Mouse (Mus musculus) forebrain, embryonic 16.5 days (tissue): ENCODE results near the gene Ppp3cb. TPM values are rescaled to one million over a fixed set of nuclear protein-coding genes. Genes with fewer than 3 reads are reported as not detected.

Experiments
- ATAC-seq: fragments of 200-750 bp; cut with Nextera tagmentation; 2 replicates; pipeline ENCODE4 v1.8.0; 2017; ENCODE audit warnings: mild to moderate bottlenecking, moderate library complexity
- H3K27ac ChIP-seq: fragments of 300-500 bp; sonication (generic); 2 replicates; pipeline ENCODE4 v1.5.1; 2014; ENCODE audit warnings: low read length, control low read depth
- H3K27me3 ChIP-seq: fragments of 300-500 bp; sonication (generic); replicated peaks from 2 replicates; pipeline ENCODE4 v1.6.1; 2014; ENCODE audit warnings: low read length; ENCODE audit not compliant: control insufficient read depth, insufficient read depth
- H3K36me3 ChIP-seq: fragments of 300-500 bp; sonication (generic); 2 replicates; pipeline ENCODE4 v1.6.1; 2014; ENCODE audit not compliant: control insufficient read depth, insufficient read depth
- H3K4me1 ChIP-seq: fragments of 300-500 bp; sonication (generic); replicated peaks from 2 replicates; pipeline ENCODE4 v1.6.1; 2014; ENCODE audit warnings: low read length; ENCODE audit not compliant: control insufficient read depth, insufficient read depth
- H3K4me2 ChIP-seq: fragments of 300-500 bp; sonication (generic); 2 replicates; pipeline ENCODE4 v1.6.1; 2014; ENCODE audit warnings: mild to moderate bottlenecking, low read length, control low read depth
- H3K4me3 ChIP-seq: fragments of 300-500 bp; sonication (generic); replicated peaks from 2 replicates; pipeline ENCODE4 v1.5.1; 2014; ENCODE audit warnings: mild to moderate bottlenecking, low read length, control low read depth
- H3K9ac ChIP-seq: fragments of 300-500 bp; sonication (generic); replicated peaks from 2 replicates; pipeline ENCODE4 v1.6.1; 2014; ENCODE audit warnings: low read depth, low read length, control low read depth
- H3K9me3 ChIP-seq: fragments of 300-500 bp; sonication (generic); 2 replicates; pipeline ENCODE4 v1.6.1; 2016; ENCODE audit warnings: low read length; ENCODE audit not compliant: control insufficient read depth
- WGBS: fragments of 180-500 bp; shearing (Covaris S2); extraction: QIAGEN DNeasy Blood & Tissue Kit; methylation state at CpG from one replicate; pipeline ENCODE4 v1.1.7; 2014; 5-methylcytosine and 5-hydroxymethylcytosine counted together
- polyA plus RNA-seq: library from polyadenylated mRNA; unstranded; fragments of >200 nt; fragmentation: Nextera tagmentation; extraction: Ambion mirVana; gene quantifications from 2 replicates; pipeline ENCODE4 v1.2.1, GENCODE M21; 2015

Gene Ppp3cb
- polyA plus RNA-seq, 1 experiment from 2014 or later = 94.7 TPM

DNA sequence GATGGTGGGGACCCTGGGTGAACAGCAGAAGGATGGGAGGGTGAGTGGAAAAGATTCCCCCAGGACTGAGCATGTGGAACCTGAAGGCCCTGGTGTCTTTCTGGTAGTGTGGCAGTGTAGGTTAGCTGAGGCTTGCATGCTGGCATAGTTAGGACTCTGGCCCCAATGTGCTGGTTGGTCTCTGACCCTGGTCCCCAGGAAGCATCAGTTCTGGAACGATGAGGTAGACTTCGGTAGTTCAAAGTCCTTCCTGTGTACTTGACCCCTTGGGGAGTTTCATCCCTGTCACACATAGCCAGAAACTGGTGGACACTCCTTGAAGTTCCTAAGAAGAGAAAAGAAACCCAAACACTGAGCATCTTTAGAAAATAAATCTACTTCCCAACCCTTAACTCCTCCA lies 3.8 kb upstream of the Ppp3cb start:
- peaks cover 13% of the 10 kb centered on the region; the same call in 1 of the 2 replicates for H3K36me3 ChIP-seq
- H3K9ac ChIP-seq = no peak overlapping the region
- peaks cover under 1% of the 10 kb centered on the region for H3K4me1 ChIP-seq
- WGBS = 89% methylated on average over 2 of the region's 2 CpGs
- H3K4me2 ChIP-seq = no peak overlapping the region
- no peak overlapping the region for H3K27ac ChIP-seq
- no peaks in the 10 kb centered on the region for H3K9me3 ChIP-seq
- H3K4me3 ChIP-seq = no peak overlapping the region
- no peak for ATAC-seq
- H3K27me3 ChIP-seq = no peaks in the 10 kb centered on the region

DNA sequence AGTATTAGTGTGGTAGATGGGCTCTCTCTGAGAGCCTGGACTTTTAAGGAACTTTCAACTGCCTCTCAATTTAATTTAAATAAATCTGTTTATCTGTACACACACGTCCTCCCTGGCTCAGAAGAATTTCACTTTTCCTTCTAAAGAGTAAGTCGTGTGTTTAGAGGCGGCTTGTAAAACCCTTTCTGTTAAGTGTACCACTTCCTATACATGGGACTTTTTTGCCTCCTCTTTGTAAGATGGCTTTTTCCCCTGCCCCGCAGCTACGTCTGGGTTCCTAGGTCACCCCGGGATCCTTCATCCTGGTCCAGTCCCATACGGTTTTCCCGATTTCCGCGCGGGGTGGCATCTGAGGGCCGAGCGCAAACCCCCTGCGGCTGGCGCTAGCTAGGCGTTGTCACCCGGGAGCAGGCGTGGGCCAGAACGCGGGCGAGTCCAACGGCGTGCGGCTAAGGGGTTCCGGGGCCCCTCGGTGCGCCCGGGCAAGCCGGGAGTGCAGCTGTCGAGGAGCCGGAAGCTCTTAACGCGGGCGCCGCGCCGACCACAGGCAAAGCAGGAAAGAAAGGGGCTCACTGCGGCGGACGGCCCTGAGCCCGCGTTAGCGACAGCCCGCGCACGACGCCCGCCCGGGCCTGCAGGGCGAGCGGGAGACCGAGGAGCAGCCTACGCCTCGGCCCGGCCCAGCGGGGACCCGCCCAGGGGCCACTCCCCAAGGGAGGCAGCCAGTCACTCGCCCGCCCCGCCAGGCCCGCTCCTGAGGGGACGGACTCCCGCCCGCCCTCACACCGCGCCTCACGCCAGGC lies 643 bp downstream of the Ppp3cb start:
- Histone ChIP-seq H3K27me3 (no peaks in the 10 kb centered on the region), H3K9ac (peak overlapping the region; percentile 91), H3K4me2 (peak overlapping the region; percentile 63), H3K4me3 (peak overlapping the region; percentile 96), H3K27ac (peak overlapping the region; percentile 94), H3K4me1 (peaks cover 15% of the 10 kb centered on the region), H3K36me3 (peaks cover 8% of the 10 kb centered on the region; the same call in 1 of the 2 replicates), H3K9me3 (no peaks in the 10 kb centered on the region)
- under 1% methylated on average over 48 of the region's 67 CpGs for WGBS
- peak; percentile 95 for ATAC-seq

DNA sequence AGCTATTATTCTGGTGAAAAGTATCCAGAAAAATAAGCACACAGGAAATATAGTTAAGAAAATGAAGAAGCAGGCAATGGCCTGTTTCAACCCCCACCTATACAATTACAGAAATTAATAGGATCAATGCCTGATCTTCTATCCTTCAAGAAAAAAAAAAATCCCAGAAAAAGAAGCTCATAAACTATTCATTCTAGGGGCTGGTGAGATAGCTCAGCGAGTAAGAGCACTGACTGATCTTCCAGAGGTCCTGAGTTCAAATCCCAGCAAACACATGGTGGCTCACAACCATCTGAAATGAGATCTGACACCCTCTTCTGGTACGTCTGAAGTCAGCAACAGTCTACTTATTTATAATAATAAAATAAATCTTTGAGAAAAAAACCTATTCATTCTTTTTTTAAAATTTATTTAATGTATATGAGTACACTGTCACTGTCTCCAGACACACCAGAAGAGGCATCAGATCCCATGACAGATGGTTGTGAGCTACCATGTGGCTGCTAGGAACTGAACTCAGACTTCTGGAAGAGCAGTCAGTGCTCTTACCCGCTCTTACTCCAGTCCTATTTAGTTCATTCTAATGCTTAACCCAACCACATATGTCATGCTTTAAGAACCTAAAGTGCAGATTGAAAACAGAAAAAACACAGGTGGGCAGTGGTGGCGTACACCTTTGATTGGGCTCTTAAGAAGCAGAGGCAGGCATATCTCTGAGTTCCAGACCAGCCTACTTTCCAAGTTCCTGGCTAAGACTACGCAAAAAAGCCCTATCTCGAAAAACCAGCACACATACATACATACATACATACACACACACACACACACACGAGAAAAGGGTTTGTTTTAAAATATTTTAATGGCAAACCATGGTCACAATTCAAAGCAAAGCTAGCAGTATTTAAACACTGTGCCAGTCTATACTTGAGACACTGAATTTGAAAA lies 1.6 kb downstream of the Ppp3cb start:
- Histone ChIP-seq H3K36me3 (peaks cover 4% of the 10 kb centered on the region; the same call in 1 of the 2 replicates), H3K9me3 (no peaks in the 10 kb centered on the region), H3K9ac (no peak overlapping the region), H3K4me3 (peak overlapping the region; percentile 25), H3K27ac (no peak overlapping the region), H3K4me1 (peaks cover 15% of the 10 kb centered on the region), H3K27me3 (no peaks in the 10 kb centered on the region), H3K4me2 (peak overlapping the region; percentile 51)
- 73% methylated on average over 7 of the region's 7 CpGs for WGBS
- no peak for ATAC-seq

DNA sequence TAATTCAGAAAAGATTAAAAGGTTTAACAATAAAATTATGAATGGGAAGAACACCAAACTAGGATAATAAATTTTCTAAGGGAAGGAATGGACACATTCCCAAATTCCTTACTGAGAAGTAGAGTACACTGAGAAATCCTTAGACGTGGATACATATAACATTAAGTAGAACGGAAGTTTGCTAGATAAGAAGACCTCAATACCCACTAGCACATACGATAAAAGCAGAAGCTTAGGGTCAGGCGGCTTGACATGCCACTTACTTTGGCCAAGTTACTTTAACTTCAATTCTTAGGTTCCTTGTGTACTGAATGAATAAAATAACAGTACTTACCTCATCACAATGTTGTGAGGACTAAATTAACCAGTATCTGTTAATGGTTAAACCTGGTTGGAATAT lies 16.7 kb downstream of the Ppp3cb start:
- Histone ChIP-seq H3K4me3 (no peak overlapping the region), H3K9ac (no peak overlapping the region), H3K27ac (no peak overlapping the region), H3K9me3 (no peaks in the 10 kb centered on the region), H3K4me1 (no peaks in the 10 kb centered on the region), H3K4me2 (no peak overlapping the region), H3K27me3 (no peaks in the 10 kb centered on the region), H3K36me3 (no peaks in the 10 kb centered on the region; the same call in 1 of the 2 replicates)
- ATAC-seq = no peak
- WGBS = 92% methylated on average over 4 of the region's 4 CpGs

DNA sequence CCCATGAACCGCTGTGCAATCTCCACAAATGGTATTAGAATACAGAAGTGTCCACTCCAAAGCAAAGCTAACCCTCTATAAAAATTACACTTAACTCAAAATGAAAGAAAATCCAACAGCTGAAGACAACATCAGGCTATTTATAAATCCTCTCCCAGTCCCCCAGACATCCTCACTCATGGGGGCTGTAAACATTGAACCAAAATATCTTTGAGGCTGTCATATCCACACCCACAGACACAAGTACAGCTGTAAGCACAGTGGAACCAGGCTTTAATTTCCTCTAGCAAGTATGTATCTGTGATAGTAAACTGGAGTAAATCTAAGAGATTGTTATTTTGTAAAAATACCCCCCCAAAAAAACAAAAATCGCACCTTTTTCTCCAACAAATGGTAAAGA lies 26.2 kb downstream of the Ppp3cb start:
- Histone ChIP-seq H3K4me3 (no peak overlapping the region), H3K4me1 (no peaks in the 10 kb centered on the region), H3K4me2 (no peak overlapping the region), H3K36me3 (peaks cover 2% of the 10 kb centered on the region), H3K27me3 (no peaks in the 10 kb centered on the region), H3K9me3 (no peaks in the 10 kb centered on the region), H3K27ac (no peak overlapping the region), H3K9ac (no peak overlapping the region)
- ATAC-seq = no peak
- 96% methylated on average over 2 of the region's 2 CpGs for WGBS

DNA sequence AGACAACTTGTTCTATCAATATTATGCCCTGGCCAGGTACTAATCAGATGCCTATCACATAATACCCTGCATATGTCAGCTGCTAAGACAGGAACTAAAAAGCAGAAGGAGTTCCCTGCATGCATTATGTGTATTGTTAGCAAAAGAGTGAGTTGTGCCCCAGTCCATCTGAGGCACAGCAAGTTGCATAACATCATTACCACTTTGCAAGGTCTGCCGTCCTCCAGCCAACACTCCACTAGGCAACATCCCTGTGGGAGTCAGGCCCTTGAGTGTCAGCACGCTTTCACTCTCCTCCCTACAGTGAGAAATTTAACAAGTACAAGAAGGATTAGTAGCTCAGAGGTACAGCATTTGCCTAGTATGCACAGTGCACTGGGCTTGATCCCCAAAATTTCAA lies 37.9 kb downstream of the Ppp3cb start:
- 72% methylated on average over 2 of the region's 2 CpGs for WGBS
- H3K27ac ChIP-seq = no peak overlapping the region

DNA sequence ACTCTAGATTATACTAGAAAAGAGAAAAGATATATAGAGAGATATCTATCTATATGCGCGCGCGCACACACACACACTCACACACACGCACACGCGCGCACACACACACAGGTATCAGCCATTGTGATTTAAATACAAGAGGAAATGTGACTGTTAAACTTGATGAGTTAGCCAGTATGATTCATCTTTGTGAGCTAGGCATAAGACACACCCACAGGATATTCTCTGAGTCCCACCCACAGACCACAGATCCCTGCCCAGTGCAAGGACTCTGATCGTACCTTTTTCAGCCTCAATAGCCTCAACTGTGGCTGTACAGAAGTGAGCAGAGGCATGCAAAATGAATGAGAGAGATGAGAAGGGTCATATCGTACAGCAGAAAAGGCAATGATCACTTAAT lies 43.4 kb downstream of the Ppp3cb start:
- Histone ChIP-seq H3K4me1 (no peaks in the 10 kb centered on the region), H3K27ac (no peak overlapping the region), H3K4me2 (no peak overlapping the region), H3K4me3 (no peak overlapping the region), H3K36me3 (peaks cover 7% of the 10 kb centered on the region), H3K9ac (no peak overlapping the region), H3K27me3 (no peaks in the 10 kb centered on the region), H3K9me3 (no peaks in the 10 kb centered on the region)
- no peak for ATAC-seq
- WGBS = 94% methylated on average over 10 of the region's 10 CpGs

More for the DNA sequence above, 37.9 kb downstream of the Ppp3cb start:
- no peaks in the 10 kb centered on the region for H3K27me3 ChIP-seq
- H3K4me3 ChIP-seq = no peak overlapping the region
- no peaks in the 10 kb centered on the region for H3K9me3 ChIP-seq
- H3K4me1 ChIP-seq = no peaks in the 10 kb centered on the region
- H3K9ac ChIP-seq = no peak overlapping the region
- no peaks in the 10 kb centered on the region for H3K36me3 ChIP-seq
- ATAC-seq = no peak
- no peak overlapping the region for H3K4me2 ChIP-seq

DNA sequence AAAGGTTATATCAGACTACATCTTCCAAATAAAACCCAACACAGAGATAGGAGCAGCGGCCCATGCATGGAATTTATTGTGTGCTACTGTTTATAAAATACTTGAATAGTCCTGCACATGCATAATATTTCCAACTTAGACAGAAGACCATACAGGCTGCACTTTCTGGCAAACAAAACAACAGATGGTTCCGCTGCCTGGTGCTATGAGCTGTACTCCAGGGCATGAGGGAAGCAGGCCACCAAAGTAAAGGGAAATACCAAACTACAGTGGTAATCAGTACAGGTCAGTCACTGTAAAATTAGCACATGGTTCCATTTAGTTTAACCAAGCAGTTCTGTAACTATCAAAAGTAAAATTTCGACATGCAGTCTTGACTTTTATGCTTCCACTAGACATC lies 46.4 kb downstream of the Ppp3cb start:
- no peak for ATAC-seq
- Histone ChIP-seq H3K4me3 (no peak overlapping the region), H3K27me3 (no peaks in the 10 kb centered on the region), H3K4me2 (no peak overlapping the region), H3K36me3 (peaks cover 22% of the 10 kb centered on the region), H3K4me1 (no peaks in the 10 kb centered on the region), H3K9me3 (no peaks in the 10 kb centered on the region), H3K27ac (no peak overlapping the region), H3K9ac (no peak overlapping the region)
- 86% methylated on average over 3 of the region's 3 CpGs for WGBS

DNA sequence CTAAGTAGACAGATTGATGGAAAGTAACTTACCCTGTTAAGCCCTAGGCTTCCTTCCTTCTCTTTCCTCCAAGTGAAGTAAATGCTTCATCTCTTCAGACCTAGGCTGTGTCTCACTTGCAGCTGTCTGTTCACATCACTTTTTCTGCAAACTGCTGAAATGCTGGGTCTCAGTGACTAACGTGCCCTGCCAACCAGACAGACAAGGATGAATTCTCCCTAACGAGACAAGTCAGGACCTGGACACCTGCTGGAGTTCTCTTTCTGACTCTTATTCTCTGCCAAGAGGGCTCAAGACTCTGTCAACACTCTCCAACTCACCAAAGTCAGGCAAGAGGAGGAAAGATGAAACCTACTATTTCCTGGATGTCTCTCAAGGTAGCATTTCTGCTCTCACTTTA lies 49.8 kb downstream of the Ppp3cb start, which contains the start of gene Mss51:
TSS of gene Mss51 (minus strand) at position 299 of the 400 bp plus-strand sequence.
- 46% methylated on average over 2 of the region's 2 CpGs for WGBS

More for the DNA sequence above, 49.8 kb downstream of the Ppp3cb start, which contains the start of gene Mss51:
- Histone ChIP-seq H3K27ac (no peak within 1 kb of the TSS), H3K4me1 (no peaks in the 10 kb centered on the region), H3K4me3 (no peak within 1 kb of the TSS), H3K9me3 (no peaks in the 10 kb centered on the region), H3K27me3 (no peaks in the 10 kb centered on the region), H3K36me3 (peaks cover 18% of the 10 kb centered on the region), H3K4me2 (no peak within 1 kb of the TSS), H3K9ac (no peak within 1 kb of the TSS)
- ATAC-seq = no peak
